Mouse (Mus musculus) megakaryocyte-erythroid progenitor cell, adult 5-6 weeks (primary cell): ENCODE data around the gene Cideb. TPM values are rescaled to one million over a fixed set of nuclear protein-coding genes. Genes with fewer than 3 reads are reported as not detected.
"Not testable (repeated sequence)": the region's sequence is repeated elsewhere in the genome, so short reads cannot be mapped to it uniquely, and the experiment has no call there.

Experiments used
- ATAC-seq: replicated peaks from 2 replicates; pipeline ENCODE4 v1.8.0; 2016; ENCODE audit warnings: mild to moderate bottlenecking, inconsistent platforms; ENCODE audit not compliant: severe bottlenecking, poor library complexity, low FRiP score, low TSS enrichment
- total RNA-seq, 2 experiments: library from RNA; stranded (forward) in 1 of 2; stranded (reverse) in 1 of 2; fragments of 200-1000, 215-1000 nt in 1 of 2; fragments of >200 nt in 1 of 2; fragmentation: Nextera tagmentation in 1 of 2; gene quantifications; 2 replicates each; pipeline ENCODE4 v1.2.3; 2014 to 2017

The Cideb gene
- total RNA-seq, 2 experiments from 2014 or later = not detected

DNA sequence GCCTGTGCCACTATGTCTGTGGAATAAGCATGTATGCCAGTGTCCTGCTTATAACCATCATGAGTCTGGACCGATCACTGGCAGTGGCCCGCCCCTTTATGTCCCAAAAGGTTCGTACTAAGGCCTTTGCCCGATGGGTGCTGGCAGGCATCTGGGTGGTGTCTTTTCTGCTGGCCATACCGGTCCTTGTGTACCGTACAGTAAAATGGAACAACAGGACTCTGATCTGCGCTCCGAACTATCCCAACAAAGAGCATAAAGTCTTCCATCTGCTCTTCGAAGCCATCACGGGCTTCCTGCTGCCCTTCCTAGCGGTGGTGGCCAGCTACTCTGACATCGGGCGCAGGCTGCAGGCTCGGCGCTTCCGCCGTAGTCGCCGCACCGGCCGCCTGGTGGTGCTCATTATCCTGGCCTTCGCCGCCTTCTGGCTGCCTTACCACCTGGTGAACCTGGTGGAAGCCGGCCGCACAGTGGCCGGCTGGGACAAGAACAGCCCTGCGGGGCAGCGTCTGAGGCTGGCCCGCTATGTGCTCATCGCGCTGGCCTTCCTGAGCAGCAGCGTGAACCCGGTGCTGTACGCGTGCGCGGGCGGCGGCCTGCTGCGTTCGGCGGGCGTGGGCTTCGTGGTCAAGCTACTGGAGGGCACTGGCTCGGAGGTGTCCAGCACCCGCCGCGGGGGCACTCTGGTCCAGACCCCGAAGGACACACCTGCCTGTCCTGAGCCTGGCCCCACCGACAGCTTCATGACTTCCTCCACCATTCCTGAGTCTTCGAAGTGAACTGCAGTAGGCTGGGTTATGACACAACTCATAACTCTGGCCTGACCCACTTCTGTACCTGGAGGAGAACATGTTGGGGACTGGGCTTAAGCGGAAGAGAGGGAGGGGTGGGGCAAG lies 9.5 kb upstream of the Cideb start:
- ATAC-seq = peak; percentile 58

- no peak for ATAC-seq
These were observed 7.4 kb upstream of the Cideb start, which contains the start of gene Ltb4r1 for GRCm38 (mm10) chr14:55765696-55766095. Ltb4r1 (plus strand) TSS chr14:55765962.

- no peak for ATAC-seq
These were observed 4.9 kb upstream of the Cideb start for GRCm38 (mm10) chr14:55763166-55763565.

- ATAC-seq = 0 out of 2 replicates have a peak, but pooled peaks have one; percentile 7
These were observed 4.0 kb upstream of the Cideb start for GRCm38 (mm10) chr14:55762001-55762821.

DNA sequence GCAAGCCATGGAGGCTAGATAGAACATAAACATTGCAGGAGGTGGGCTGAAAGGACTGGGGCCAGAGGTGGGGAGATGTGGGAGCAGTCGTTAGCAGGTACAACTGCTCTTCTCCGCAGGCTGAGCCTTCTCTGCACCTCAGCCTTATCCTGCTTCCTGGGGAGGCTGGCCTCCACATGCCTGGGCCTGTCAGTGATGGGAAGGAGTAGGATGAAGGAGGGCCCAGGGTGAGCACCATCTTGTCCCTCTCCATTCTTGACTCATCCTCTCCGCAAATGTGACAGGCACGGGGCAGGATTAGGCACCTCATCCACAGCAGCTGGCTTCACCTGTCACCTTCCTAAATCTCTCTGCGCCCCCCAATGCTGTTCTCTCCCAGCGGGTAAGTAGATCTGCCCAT lies 2.9 kb upstream of the Cideb start, which contains the start of gene Ltb4r2:
TSS of gene Ltb4r2 (plus strand) at position 266 of the 400 bp plus-strand sequence.
- ATAC-seq = no peak

DNA sequence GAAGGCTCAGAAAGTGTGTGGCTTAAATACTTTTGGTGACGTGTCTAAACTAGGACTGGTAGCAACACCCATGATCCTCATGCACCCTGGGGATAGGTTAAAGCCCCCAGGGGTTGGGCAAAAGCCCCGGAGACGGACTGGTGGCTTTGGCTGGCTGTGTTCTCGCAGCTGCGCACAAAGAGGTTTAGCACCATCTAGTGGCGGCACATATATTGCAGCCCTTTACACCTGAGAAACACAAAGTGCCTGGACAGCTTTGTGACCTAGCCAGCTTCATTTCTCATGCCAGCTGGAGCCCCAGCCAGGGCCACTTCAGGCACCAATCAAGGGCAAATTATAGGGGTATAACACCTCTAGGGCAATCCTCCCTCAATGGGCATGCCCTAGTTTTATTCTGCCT lies 1.9 kb upstream of the Cideb start:
- ATAC-seq = not testable (repeated sequence)

DNA sequence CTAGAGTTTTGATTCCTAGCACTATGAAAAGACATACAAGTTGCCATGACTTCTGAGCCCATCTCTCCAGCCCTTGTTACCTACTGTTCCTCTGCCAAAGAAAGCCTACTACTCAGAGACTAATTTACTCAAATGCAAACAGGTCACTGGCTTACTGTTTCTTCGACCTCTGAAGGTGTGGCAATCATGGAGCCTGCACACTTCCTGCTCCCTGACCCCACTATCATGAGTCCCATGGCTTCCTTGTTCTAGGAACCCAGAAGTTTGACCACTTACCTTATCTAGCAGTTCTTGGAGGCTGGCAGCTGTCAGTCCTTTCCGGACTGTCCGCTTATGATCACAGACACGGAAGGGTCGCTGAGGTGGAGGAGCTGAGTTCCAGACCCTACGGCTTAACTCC lies 692 bp downstream of the Cideb start:
- ATAC-seq = no peak

- no peak for ATAC-seq
These were observed 11.0 kb downstream of the Cideb start for GRCm38 (mm10) chr14:55747051-55747847.

DNA sequence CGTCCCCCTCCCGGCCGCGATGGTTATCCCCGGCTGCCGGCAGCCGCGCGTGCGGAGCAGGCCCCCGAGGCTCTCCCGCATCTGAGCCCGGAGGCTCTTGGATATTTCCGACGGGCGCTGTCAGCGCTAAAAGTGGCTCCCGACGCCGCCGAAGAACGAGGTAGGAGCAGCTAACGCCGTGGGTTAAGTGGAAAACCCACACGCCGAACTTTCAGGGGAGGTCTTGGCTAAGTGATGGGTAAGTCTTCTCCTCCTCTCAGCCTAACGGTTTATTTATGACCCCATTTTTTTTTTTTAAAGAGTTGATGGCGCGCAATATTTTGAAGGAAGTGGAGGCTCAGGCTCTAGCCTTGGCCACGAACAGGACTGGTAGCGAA lies 12.4 kb downstream of the Cideb start:
- no peak for ATAC-seq

DNA sequence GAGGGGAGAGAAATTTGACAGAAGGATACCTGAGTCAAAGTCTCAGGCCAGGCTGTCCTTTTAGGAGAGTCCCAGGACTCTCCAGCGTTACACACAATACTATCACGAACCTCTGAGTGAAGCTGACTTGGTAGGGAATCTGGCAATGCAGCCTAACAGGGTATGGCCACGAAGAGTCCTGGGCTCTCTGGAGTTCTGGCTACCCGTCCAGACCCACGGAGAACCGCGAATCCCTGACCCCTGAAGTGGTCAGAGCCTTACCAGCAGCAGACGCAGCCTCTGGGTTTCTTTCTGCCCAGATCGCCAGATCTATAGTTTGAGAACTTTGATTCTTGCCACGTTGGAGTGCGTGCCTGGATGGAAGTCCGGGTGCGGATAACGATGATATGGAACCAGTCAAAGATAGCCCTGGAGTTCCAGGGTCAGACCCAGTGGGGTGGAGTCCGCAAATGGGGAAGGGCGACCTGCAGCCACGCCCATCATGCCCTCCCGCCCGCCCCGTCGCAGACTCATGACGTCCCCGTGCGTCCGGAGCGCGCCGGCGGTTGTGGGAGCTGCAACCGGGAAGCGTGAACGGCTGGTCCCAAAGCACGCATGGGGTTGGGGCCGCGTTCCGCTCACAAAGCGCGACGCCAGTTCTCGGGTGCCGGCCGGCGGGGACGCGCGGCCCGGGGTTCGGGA lies 12.9 kb downstream of the Cideb start, which contains the start of the genes Dhrs1 and Nop9:
TSS of gene Dhrs1 (minus strand) at position 511 of the 681 bp plus-strand sequence.
TSS of gene Nop9 (plus strand) at position 514 of the 681 bp plus-strand sequence.
- peak; percentile 65 for ATAC-seq

DNA sequence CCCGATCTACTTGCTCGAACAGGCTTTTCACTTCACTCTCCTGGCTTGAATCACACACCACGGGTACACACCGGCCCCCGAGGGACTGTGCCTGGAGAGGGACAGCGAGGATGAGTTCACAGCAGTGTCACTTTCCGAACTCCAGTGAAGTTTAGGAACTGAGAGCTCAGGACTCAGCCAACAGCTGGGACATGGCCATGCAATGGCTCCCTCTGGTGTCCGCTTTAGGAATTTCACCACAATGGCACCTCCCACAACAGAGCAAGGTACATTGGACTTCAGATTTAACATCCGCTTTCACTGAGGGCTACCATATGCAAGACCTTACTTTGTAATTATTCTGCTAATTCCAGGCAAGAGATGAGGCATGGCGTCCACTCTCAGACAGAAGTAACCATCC lies 14.5 kb downstream of the Cideb start:
- ATAC-seq = peak; percentile 62

- ATAC-seq = no peak
These were observed 21.1 kb downstream of the Cideb start for GRCm38 (mm10) chr14:55737086-55737687.

GRCm38 (mm10) chr14:55735758-55736157 lies 22.5 kb downstream of the Cideb start:
- ATAC-seq = no peak

GRCm38 (mm10) chr14:55735334-55735733 lies 22.9 kb downstream of the Cideb start:
- no peak for ATAC-seq

- ATAC-seq = no peak
These were observed 23.4 kb downstream of the Cideb start for GRCm38 (mm10) chr14:55734869-55735268.

- no peak for ATAC-seq
These were observed 24.4 kb downstream of the Cideb start for GRCm38 (mm10) chr14:55733889-55734288.

GRCm38 (mm10) chr14:55730531-55731032 lies 27.7 kb downstream of the Cideb start:
- no peak for ATAC-seq

GRCm38 (mm10) chr14:55730116-55730515 lies 28.1 kb downstream of the Cideb start:
- no peak for ATAC-seq
